Mouse (Mus musculus): ENCODE data around the gene Hoxb1.

Gene Hoxb1

GRCm38 (mm10) chr11:96404016-96404604, 38.6 kb downstream of the Hoxb1 start:
- no peak for DNase-seq (ENCODE audit: low spot score in 2 of 2)

GRCm38 (mm10) chr11:96404831-96405230, 39.3 kb downstream of the Hoxb1 start:
- DNase-seq (ENCODE audit: low spot score in 2 of 2), result no peak

GRCm38 (mm10) chr11:96405541-96405940, 40.0 kb downstream of the Hoxb1 start:
- no peak for DNase-seq (ENCODE audit: low spot score in 2 of 2)

- peak; percentile 10 to 59 for DNase-seq (ENCODE audit: low spot score in 2 of 2)
Observed at GRCm38 (mm10) chr11:96407191-96408072, 41.9 kb downstream of the Hoxb1 start.

- DNase-seq (ENCODE audit: low spot score in 2 of 2), result no peak
Observed at GRCm38 (mm10) chr11:96408234-96409010, 42.9 kb downstream of the Hoxb1 start.

GRCm38 (mm10) chr11:96411019-96411418, 45.5 kb downstream of the Hoxb1 start:
- no peak for DNase-seq (ENCODE audit: low spot score in 2 of 2)

GRCm38 (mm10) chr11:96411934-96412333, 46.4 kb downstream of the Hoxb1 start:
- peak in 1 of 2 experiments; percentile 26 for DNase-seq (ENCODE audit: low spot score in 2 of 2)

GRCm38 (mm10) chr11:96412941-96413491, 47.5 kb downstream of the Hoxb1 start:
- DNase-seq (ENCODE audit: low spot score in 2 of 2), result no peak

GRCm38 (mm10) chr11:96413527-96413926, 48.0 kb downstream of the Hoxb1 start:
- DNase-seq (ENCODE audit: low spot score in 2 of 2), result peak in 1 of 2 experiments; percentile 30

- no peak for DNase-seq (ENCODE audit: low spot score in 2 of 2)
Observed at GRCm38 (mm10) chr11:96414002-96414401, 48.5 kb downstream of the Hoxb1 start.
